Mouse (Mus musculus): Measurements from ENCODE around the gene Hpse. TPM values are rescaled to one million over a fixed set of nuclear protein-coding genes. Genes with fewer than 3 reads are reported as not detected.

Gene Hpse
- polyA plus RNA-seq, 1 experiment from 2014 or later: 0.55 TPM

DNA sequence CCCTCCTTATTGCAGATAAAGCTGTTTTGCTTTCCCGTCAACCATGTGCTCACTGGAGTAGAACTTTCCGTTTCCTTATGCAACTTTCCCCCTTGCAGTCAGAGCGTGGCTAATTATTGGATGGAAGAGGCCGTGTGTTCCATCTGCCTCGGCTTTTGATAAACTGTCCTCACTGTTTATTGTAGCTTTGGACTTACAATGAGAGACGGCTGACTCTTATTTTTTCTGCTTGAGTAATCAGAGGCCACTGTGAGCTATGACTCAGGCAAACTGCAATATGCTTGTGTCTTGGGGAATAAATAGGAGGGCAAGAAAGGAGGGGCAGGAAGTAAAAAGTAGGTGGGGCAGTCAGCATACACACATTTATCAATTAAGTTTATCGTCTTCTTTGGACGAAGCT is 12.8 kb downstream of the Hpse start:
- H3K27me3 ChIP-seq (ENCODE audit: control insufficient read depth, insufficient read depth, low read length): no peaks in the 10 kb centered on the region
- no peak overlapping the region for H3K27ac ChIP-seq (replicated peaks; ENCODE audit: low read depth, low read length)
- no peaks in the 10 kb centered on the region for H3K4me1 ChIP-seq (ENCODE audit: control insufficient read depth, insufficient read depth, low read length)
- no peak overlapping the region for H3K4me3 ChIP-seq (replicated peaks; ENCODE audit: low read depth, low read length)
- no peak overlapping the region for H3K4me2 ChIP-seq (ENCODE audit: low read length)
- H3K9ac ChIP-seq (replicated peaks; ENCODE audit: low read length): no peak overlapping the region
- DNase-seq: no peak
- 44% methylated on average over 8 of the region's 8 CpGs for WGBS
- ATAC-seq (ENCODE audit: low FRiP score, low TSS enrichment): no peak
- H3K9me3 ChIP-seq (ENCODE audit: control insufficient read depth, low read length): no peaks in the 10 kb centered on the region
- H3K36me3 ChIP-seq (ENCODE audit: control insufficient read depth, insufficient read depth, low read length): no peaks in the 10 kb centered on the region

- no peak overlapping the region for H3K27ac ChIP-seq (replicated peaks; ENCODE audit: low read depth, low read length)
- H3K4me2 ChIP-seq (ENCODE audit: low read length): no peak overlapping the region
- 93% methylated on average over 2 of the region's 2 CpGs for WGBS
- H3K27me3 ChIP-seq (ENCODE audit: control insufficient read depth, insufficient read depth, low read length): no peaks in the 10 kb centered on the region
- H3K4me1 ChIP-seq (ENCODE audit: control insufficient read depth, insufficient read depth, low read length): no peaks in the 10 kb centered on the region
- no peak overlapping the region for H3K4me3 ChIP-seq (replicated peaks; ENCODE audit: low read depth, low read length)
- no peaks in the 10 kb centered on the region for H3K9me3 ChIP-seq (ENCODE audit: control insufficient read depth, low read length)
- H3K9ac ChIP-seq (replicated peaks; ENCODE audit: low read length): no peak overlapping the region
- H3K36me3 ChIP-seq (ENCODE audit: control insufficient read depth, insufficient read depth, low read length): no peaks in the 10 kb centered on the region
- ATAC-seq (ENCODE audit: low FRiP score, low TSS enrichment): no peak
- DNase-seq: no peak
Observed at GRCm38 (mm10) chr5:100704272-100704671, 15.2 kb downstream of the Hpse start.

GRCm38 (mm10) chr5:100702325-100702724 is 17.2 kb downstream of the Hpse start:
- DNase-seq: no peak
- H3K9me3 ChIP-seq (ENCODE audit: control insufficient read depth, low read length): no peaks in the 10 kb centered on the region

GRCm38 (mm10) chr5:100700861-100701620 is 18.5 kb downstream of the Hpse start:
- Histone ChIP-seq H3K9ac (replicated peaks; ENCODE audit: low read length) (no peak overlapping the region), H3K4me2 (ENCODE audit: low read length) (no peak overlapping the region), H3K27me3 (ENCODE audit: control insufficient read depth, insufficient read depth, low read length) (no peaks in the 10 kb centered on the region), H3K4me1 (ENCODE audit: control insufficient read depth, insufficient read depth, low read length) (no peaks in the 10 kb centered on the region), H3K27ac (replicated peaks; ENCODE audit: low read depth, low read length) (no peak overlapping the region), H3K4me3 (replicated peaks; ENCODE audit: low read depth, low read length) (no peak overlapping the region), H3K9me3 (ENCODE audit: control insufficient read depth, low read length) (no peaks in the 10 kb centered on the region), H3K36me3 (ENCODE audit: control insufficient read depth, insufficient read depth, low read length) (no peaks in the 10 kb centered on the region)
- no peak for DNase-seq
- WGBS: 85% methylated on average over 13 of the region's 13 CpGs
- ATAC-seq (ENCODE audit: low FRiP score, low TSS enrichment): no peak

More at GRCm38 (mm10) chr5:100702325-100702724, 17.2 kb downstream of the Hpse start:
- Histone ChIP-seq H3K27me3 (ENCODE audit: control insufficient read depth, insufficient read depth, low read length) (no peaks in the 10 kb centered on the region), H3K4me3 (replicated peaks; ENCODE audit: low read depth, low read length) (no peak overlapping the region), H3K27ac (replicated peaks; ENCODE audit: low read depth, low read length) (no peak overlapping the region), H3K4me2 (ENCODE audit: low read length) (no peak overlapping the region), H3K36me3 (ENCODE audit: control insufficient read depth, insufficient read depth, low read length) (no peaks in the 10 kb centered on the region), H3K4me1 (ENCODE audit: control insufficient read depth, insufficient read depth, low read length) (no peaks in the 10 kb centered on the region), H3K9ac (replicated peaks; ENCODE audit: low read length) (no peak overlapping the region)
- ATAC-seq (ENCODE audit: low FRiP score, low TSS enrichment): no peak
- WGBS: 91% methylated on average over 3 of the region's 3 CpGs

DNA sequence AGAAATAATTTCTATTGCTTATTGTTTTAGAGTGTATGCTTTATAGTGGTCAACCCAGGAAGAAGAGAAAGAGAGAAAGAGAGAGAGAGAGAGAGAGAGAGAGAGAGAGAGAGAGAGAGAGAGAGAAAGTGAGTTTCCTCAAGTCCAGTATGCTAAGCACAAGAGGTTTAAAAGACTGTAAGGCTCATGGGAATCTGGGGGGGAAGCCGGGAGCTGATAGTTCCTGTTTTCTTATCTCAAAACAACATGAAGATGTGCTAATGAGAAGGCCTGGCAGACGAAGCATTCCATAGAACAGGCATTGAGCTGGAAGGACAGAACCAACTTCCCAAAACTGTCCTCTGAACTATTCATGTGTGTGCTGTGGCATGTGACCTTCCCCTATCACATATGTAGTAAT is 21.6 kb downstream of the Hpse start:
- no peaks in the 10 kb centered on the region for H3K27me3 ChIP-seq (ENCODE audit: control insufficient read depth, insufficient read depth, low read length)
- H3K36me3 ChIP-seq (ENCODE audit: control insufficient read depth, insufficient read depth, low read length): no peaks in the 10 kb centered on the region
- WGBS: 82% methylated on average over 2 of the region's 2 CpGs
- H3K4me2 ChIP-seq (ENCODE audit: low read length): no peak overlapping the region
- no peaks in the 10 kb centered on the region for H3K9me3 ChIP-seq (ENCODE audit: control insufficient read depth, low read length)
- no peaks in the 10 kb centered on the region for H3K4me1 ChIP-seq (ENCODE audit: control insufficient read depth, insufficient read depth, low read length)
- H3K4me3 ChIP-seq (replicated peaks; ENCODE audit: low read depth, low read length): no peak overlapping the region
- no peak for ATAC-seq (ENCODE audit: low FRiP score, low TSS enrichment)
- H3K27ac ChIP-seq (replicated peaks; ENCODE audit: low read depth, low read length): no peak overlapping the region
- no peak overlapping the region for H3K9ac ChIP-seq (replicated peaks; ENCODE audit: low read length)
- DNase-seq: no peak

DNA sequence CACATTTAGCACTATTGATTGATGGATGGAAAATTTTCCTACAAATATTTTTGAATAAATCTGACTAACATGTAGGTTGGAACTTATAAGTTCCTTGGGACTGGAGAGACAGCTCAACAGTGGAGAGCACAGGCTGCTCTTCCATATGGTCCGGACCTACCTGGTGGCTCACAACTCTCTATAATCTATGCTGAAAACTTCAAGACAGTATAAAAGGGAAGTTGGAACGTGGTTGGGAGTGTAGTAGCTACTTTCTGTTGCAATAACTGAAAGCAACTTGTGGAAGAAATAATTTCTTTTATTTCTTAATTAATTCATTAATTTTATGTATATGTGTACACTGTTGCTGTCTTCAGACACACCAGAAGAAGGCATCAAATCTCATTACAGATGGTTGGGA is 22.1 kb downstream of the Hpse start:
- ATAC-seq (ENCODE audit: low FRiP score, low TSS enrichment) (no peak), DNase-seq (no peak)
- Histone ChIP-seq H3K4me1 (ENCODE audit: control insufficient read depth, insufficient read depth, low read length) (no peaks in the 10 kb centered on the region), H3K27me3 (ENCODE audit: control insufficient read depth, insufficient read depth, low read length) (no peaks in the 10 kb centered on the region), H3K9me3 (ENCODE audit: control insufficient read depth, low read length) (no peaks in the 10 kb centered on the region), H3K36me3 (ENCODE audit: control insufficient read depth, insufficient read depth, low read length) (no peaks in the 10 kb centered on the region), H3K4me2 (ENCODE audit: low read length) (no peak overlapping the region), H3K9ac (replicated peaks; ENCODE audit: low read length) (no peak overlapping the region), H3K4me3 (replicated peaks; ENCODE audit: low read depth, low read length) (no peak overlapping the region), H3K27ac (replicated peaks; ENCODE audit: low read depth, low read length) (no peak overlapping the region)
- 68% methylated on average over 2 of the region's 2 CpGs for WGBS

DNA sequence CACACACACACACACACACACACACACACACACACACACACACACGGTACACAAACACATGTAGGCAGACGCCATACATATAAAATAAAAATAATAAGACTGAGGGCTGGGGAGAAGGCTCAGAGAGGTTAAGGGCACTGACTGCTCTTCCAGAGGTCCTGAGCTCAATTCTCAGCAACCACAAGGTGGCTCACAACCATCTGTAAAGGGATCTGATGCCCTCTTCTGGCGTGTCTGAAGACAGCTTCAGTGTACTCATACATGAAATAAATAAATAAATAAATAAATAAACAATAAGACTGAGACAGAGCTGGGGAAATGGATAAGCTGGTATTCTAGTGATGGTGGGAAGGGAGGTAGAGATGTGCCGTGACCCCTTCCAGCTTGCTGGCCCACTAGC is 33.9 kb downstream of the Hpse start:
- H3K4me2 ChIP-seq (ENCODE audit: low read length): no peak overlapping the region
- H3K9me3 ChIP-seq (ENCODE audit: control insufficient read depth, low read length): no peaks in the 10 kb centered on the region
- no peak overlapping the region for H3K27ac ChIP-seq (replicated peaks; ENCODE audit: low read depth, low read length)
- no peaks in the 10 kb centered on the region for H3K27me3 ChIP-seq (ENCODE audit: control insufficient read depth, insufficient read depth, low read length)
- WGBS: 72% methylated on average over 4 of the region's 4 CpGs
- no peak for ATAC-seq (ENCODE audit: low FRiP score, low TSS enrichment)
- H3K36me3 ChIP-seq (ENCODE audit: control insufficient read depth, insufficient read depth, low read length): no peaks in the 10 kb centered on the region
- H3K4me3 ChIP-seq (replicated peaks; ENCODE audit: low read depth, low read length): no peak overlapping the region
- H3K9ac ChIP-seq (replicated peaks; ENCODE audit: low read length): no peak overlapping the region
- no peak for DNase-seq
- H3K4me1 ChIP-seq (ENCODE audit: control insufficient read depth, insufficient read depth, low read length): no peaks in the 10 kb centered on the region

DNA sequence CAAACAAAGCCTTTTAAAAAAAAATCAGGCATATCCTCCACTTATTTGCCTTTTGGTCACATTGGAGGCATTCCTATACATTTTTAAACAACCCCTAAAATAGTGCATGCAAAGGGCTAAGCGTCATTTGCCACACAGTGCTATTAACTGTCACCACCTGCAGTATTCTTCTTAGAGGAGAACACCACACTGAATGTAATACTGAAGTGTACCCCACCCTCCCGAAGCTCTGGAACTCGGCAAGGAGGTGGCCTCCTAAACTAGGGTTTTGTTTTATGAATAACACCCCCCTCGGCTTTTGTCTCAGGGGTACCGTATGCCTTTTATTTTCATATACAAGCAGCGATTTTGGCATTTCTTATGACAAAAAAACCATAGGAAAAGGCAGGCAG is 39.0 kb downstream of the Hpse start:
- Histone ChIP-seq H3K4me1 (ENCODE audit: control insufficient read depth, insufficient read depth, low read length) (no peaks in the 10 kb centered on the region), H3K27ac (replicated peaks; ENCODE audit: low read depth, low read length) (no peak overlapping the region), H3K9me3 (ENCODE audit: control insufficient read depth, low read length) (no peaks in the 10 kb centered on the region), H3K9ac (replicated peaks; ENCODE audit: low read length) (no peak overlapping the region), H3K36me3 (ENCODE audit: control insufficient read depth, insufficient read depth, low read length) (no peaks in the 10 kb centered on the region), H3K27me3 (ENCODE audit: control insufficient read depth, insufficient read depth, low read length) (no peaks in the 10 kb centered on the region), H3K4me3 (replicated peaks; ENCODE audit: low read depth, low read length) (no peak overlapping the region), H3K4me2 (ENCODE audit: low read length) (no peak overlapping the region)
- no peak for DNase-seq
- ATAC-seq (ENCODE audit: low FRiP score, low TSS enrichment): no peak
- 75% methylated on average over 6 of the region's 6 CpGs for WGBS

DNA sequence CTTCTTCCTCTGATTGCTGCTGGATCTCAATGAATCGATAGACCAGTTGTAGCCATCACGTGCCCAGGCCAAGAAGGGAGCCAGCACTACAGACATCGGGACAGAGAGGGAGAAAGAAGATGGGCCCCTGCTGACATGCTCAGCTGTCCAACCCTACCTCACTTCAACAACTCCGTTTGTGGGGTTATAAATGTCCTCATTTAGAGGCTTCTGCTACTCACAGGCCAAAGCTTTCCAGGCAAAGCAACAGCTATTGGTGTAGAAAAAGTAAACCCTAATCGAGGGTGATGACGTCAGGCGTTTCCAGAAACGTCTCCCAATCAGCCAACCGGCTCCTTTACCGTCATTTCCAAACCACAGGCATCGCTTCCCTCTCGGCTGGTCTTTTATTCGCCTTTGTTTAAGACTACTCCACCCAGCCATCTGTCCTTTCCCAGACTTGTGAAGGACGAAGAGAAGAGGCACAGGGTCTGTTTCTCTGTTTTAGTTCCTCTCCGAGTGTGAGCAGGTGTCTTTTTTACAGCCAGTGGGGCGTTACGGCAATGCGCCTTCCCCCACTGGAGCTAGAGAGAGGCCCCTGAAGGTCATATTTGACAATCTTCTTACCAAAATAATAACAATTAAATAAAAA is 39.5 kb downstream of the Hpse start:
- 65% methylated on average over 18 of the region's 18 CpGs for WGBS
- no peaks in the 10 kb centered on the region for H3K4me1 ChIP-seq (ENCODE audit: control insufficient read depth, insufficient read depth, low read length)
- H3K4me3 ChIP-seq (replicated peaks; ENCODE audit: low read depth, low read length): no peak overlapping the region
- H3K27me3 ChIP-seq (ENCODE audit: control insufficient read depth, insufficient read depth, low read length): no peaks in the 10 kb centered on the region
- no peak overlapping the region for H3K27ac ChIP-seq (replicated peaks; ENCODE audit: low read depth, low read length)
- H3K9ac ChIP-seq (replicated peaks; ENCODE audit: low read length): no peak overlapping the region
- H3K9me3 ChIP-seq (ENCODE audit: control insufficient read depth, low read length): no peaks in the 10 kb centered on the region
- DNase-seq (no peak), ATAC-seq (ENCODE audit: low FRiP score, low TSS enrichment) (no peak)
- no peaks in the 10 kb centered on the region for H3K36me3 ChIP-seq (ENCODE audit: control insufficient read depth, insufficient read depth, low read length)
- H3K4me2 ChIP-seq (ENCODE audit: low read length): no peak overlapping the region

All from midbrain, embryonic 14.5 days (tissue).